Mouse (Mus musculus) adrenal gland, adult 8-10 months (tissue): ENCODE results near the gene Frmpd4. TPM values are rescaled to one million over a fixed set of nuclear protein-coding genes. Genes with fewer than 3 reads are reported as not detected.

Experiments used
- DNase-seq: peaks from one replicate; pipeline ENCODE4 v3.0.0; 2022
- total RNA-seq, 4 experiments: library from RNA; stranded (reverse); gene quantifications; 2 replicates each; pipeline ENCODE4 v1.2.4; 2022

The Frmpd4 gene
- total RNA-seq, 4 experiments from 2014 or later, result 5.3 to 7.3 (median 6.3) TPM

- DNase-seq, result no peak
Measured at GRCm38 (mm10) chrX:167523151-167523550, 1053.9 kb downstream of the Frmpd4 start.

DNA sequence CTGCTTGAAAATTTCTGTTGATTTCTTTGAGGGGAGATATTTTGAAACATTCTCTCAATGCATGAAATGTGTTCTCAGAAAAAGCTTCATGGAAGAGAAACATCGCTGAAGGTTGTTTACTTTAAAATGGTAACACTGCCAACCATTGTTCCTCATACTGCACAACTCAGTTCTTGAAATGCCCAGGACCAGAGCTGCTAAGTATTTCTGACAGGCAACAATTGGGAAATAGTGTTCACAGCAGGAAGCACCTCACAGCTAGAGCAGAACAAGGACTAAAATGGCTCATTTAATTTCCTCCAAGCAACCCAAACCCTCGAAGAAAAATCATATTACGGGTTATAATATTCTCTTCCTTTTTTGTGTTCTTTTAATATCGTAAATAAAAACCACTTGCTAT lies 1054.5 kb downstream of the Frmpd4 start:
- no peak for DNase-seq

GRCm38 (mm10) chrX:167518440-167518839 lies 1058.6 kb downstream of the Frmpd4 start:
- no peak for DNase-seq

DNA sequence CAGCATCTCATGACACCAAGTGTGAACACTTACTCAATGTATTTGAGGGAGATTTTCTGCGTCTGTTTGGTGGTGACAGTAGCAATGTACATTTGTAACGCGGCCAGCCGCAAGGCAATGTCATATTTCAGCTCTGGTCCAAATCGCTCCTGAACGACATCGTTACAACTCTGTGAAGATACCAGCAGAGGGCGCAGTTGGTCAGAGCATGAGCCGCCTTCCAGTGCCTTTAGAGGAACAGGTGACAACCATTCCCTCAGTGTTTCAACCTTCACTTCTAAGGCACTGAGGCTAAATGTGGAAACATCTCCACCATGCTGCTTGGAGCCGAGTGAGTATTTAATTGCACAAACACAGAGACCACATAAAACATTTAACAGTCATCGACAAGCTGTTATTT lies 1079.3 kb downstream of the Frmpd4 start:
- DNase-seq, result peak; percentile 15

- DNase-seq, result no peak
Measured at GRCm38 (mm10) chrX:167492265-167492664, 1084.8 kb downstream of the Frmpd4 start.

DNA sequence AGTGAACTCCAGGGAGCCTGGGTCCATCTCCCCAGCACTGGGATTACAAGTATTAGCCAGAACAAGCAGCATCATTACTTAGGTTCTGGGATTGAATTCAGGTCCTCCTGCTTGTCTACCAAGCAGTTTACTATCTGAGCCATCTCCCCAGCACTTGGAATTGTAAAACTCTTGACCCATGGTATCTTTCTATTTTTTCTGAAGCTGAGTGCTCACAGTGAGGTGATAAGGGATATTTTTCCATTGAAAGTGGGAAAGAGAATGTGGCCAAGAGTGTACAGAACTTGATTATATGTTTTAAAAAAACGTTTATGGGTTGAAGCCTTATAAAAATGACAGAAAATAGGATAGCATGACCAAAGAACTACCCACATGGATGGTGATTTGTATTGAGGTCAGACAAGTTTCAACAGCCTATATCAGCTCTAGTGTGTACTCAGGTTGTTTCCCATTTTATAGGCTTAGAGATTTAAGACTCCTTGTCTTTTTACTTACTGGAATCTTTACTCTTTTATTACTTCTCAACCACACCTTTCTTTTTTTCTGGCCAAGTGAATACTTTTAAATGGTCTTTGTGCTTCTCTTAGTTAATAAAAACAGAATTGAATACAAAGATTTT lies 1085.3 kb downstream of the Frmpd4 start:
- DNase-seq, result no peak

- no peak for DNase-seq
Measured at GRCm38 (mm10) chrX:167483409-167484177, 1093.4 kb downstream of the Frmpd4 start.

- DNase-seq, result no peak
Measured at GRCm38 (mm10) chrX:167477636-167478035, 1099.4 kb downstream of the Frmpd4 start.

GRCm38 (mm10) chrX:167434883-167435282 lies 1142.1 kb downstream of the Frmpd4 start:
- DNase-seq, result no peak

DNA sequence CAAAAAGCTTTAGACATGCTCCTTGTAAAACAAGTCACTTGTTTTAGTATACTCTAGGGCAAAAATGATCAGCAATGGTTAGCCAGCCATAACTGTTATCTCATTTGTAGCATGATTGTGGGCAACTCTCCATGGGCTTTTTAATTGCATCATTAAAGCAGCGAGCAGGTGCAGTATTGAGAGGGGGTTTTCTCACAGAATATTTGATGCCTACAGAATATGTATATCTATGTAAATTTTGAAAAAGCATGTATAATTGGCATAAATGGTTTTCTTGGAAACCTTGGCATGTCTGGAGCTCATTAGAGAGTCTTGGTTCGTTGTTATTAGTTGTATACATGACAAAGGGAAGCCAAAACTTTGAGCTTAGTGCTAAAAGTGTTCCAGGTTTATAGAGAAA lies 1143.1 kb downstream of the Frmpd4 start:
- no peak for DNase-seq

Other genes starting within 250 kb of the Frmpd4 start
- 10 to 100 TPM; 49.5 to 53.1 (median 51.4) TPM for gene Msl3, start 96.7 kb upstream of the Frmpd4 start, total RNA-seq
- gene Arhgap6, start 217.9 kb upstream of the Frmpd4 start, total RNA-seq, result 1 to 10 TPM; 2.4 to 3.3 (median 2.6) TPM